In the genomic region with DNA sequence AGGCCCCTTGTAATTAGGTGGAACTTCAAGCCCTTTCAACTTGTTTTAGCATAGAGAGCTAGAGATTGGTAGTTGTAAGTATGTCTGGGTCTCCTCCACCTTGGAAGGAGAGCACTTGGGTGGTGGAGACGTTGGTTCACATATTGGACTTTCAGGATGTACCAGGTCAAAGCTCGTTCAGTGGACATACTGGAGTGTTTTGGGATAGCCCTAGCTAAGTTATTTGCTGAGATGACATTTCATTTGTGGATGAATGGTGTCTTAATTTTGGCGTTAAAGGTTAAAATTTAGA, we compare ENCODE assay signal across 8 mouse cellular contexts. TPM values are rescaled to one million over a fixed set of nuclear protein-coding genes. Genes with fewer than 3 reads are reported as not detected.
DNase-seq lines count a peak whose midpoint lies in the region; ATAC-seq and TF ChIP-seq lines count a peak whose summit lies in the region.

No protein-coding gene starts in this region.

- TF ChIP-seq RAD21 in CH12.LX (IDR thresholded peaks at IDR 0.05; ENCODE audit: low read depth, low read length), result no peak

- H3K9me3 ChIP-seq in CH12.LX (replicated peaks; ENCODE audit: low read length), result no peaks in the 10 kb centered on the region
- no peaks in the 10 kb centered on the region for H3K9me3 ChIP-seq in forebrain, embryonic 15.5 days
- no peaks in the 10 kb centered on the region for H3K9me3 ChIP-seq in limb, embryonic 15.5 days

- peaks cover 2% of the 10 kb centered on the region for H3K79me2 ChIP-seq in heart, adult 2 months (replicated peaks; ENCODE audit: control insufficient read depth, insufficient read depth, low read length)
- peaks cover 54% of the 10 kb centered on the region for H3K79me2 ChIP-seq in CH12.LX (replicated peaks; ENCODE audit: control insufficient read depth, extremely low read depth, insufficient read depth, poor library complexity, severe bottlenecking)

- no peak for ATAC-seq in forebrain, embryonic 15.5 days (replicated peaks)
- no peak for ATAC-seq in limb, embryonic 15.5 days (ENCODE audit: insufficient number of reproducible peaks, low FRiP score, low TSS enrichment, low read depth)
- ATAC-seq in inflammation-experienced regulatory T-cells, adult 6 months, result no peak

- H3K9ac ChIP-seq in heart, adult 2 months (ENCODE audit: low read depth, low read length), result peak overlapping the region; percentile 90
- H3K9ac ChIP-seq in CH12.LX (ENCODE audit: insufficient read depth, low read depth), result peak overlapping the region; percentile 90
- peak overlapping the region; percentile 94 for H3K9ac ChIP-seq in forebrain, embryonic 15.5 days (replicated peaks)
- peak overlapping the region; percentile 96 for H3K9ac ChIP-seq in limb, embryonic 15.5 days

- 5% methylated on average over 3 of the region's 3 CpGs for WGBS in heart, adult 2 months
- WGBS in forebrain, embryonic 15.5 days, result 19% methylated on average over 3 of the region's 3 CpGs
- 11% methylated on average over 3 of the region's 3 CpGs for WGBS in limb, embryonic 15.5 days

- DNase-seq in heart, adult 2 months, result no peak
- no peak for DNase-seq in heart, adult 9 months (ENCODE audit: low spot score in 2 of 2)
- DNase-seq in CH12.LX (ENCODE audit: extremely low read depth), result peak; percentile 12
- DNase-seq in yolk sac, embryonic 10.5 days (ENCODE audit: low spot score), result peak; percentile 12
- no peak for DNase-seq in left cerebral cortex, adult 8-10 months (ENCODE audit: low spot score in 2 of 2)

- in situ Hi-C loops in CH12.LX (cut with MboI; ENCODE audit: low pct_ligation_motif_present, low pct_unique_long_range_greater_than_20kb, low sequenced_read_pairs), result no loop called here

- TF ChIP-seq CTCF in heart, adult 2 months (IDR thresholded peaks at IDR 0.05), result no peak
- TF ChIP-seq CTCF in CH12.LX (conservative IDR thresholded peaks at IDR 0.05 in 1 of 2, IDR thresholded peaks at IDR 0.05 in 1 of 2; ENCODE audit: low read depth in 2 of 2, low read length in 2 of 2), result no peak

- intact Hi-C loops in heart, adult 2 months (cut with DNase I), result loop anchor here (5.0 kb wide), 1 partner anchor 187 kb away; no protein-coding TSS in a partner anchor

- dilution Hi-C loops in CH12.LX (cut with MboI; ENCODE audit: extremely low pct_ligation_motif_present, extremely low pct_unique_long_range_greater_than_20kb, low sequenced_read_pairs), result no loop called here

- H3K27ac ChIP-seq in heart, adult 2 months, result peak overlapping the region; percentile 95; the same call in 1 of the 2 replicates
- no peak overlapping the region for H3K27ac ChIP-seq in CH12.LX (ENCODE audit: insufficient read depth, low read depth)
- H3K27ac ChIP-seq in forebrain, embryonic 15.5 days (replicated peaks), result 0 out of 2 replicates have a peak overlapping the region, but pooled peaks have one; percentile 98
- H3K27ac ChIP-seq in limb, embryonic 15.5 days, result peak overlapping the region; percentile 99

- H3K27me3 ChIP-seq in heart, adult 2 months (ENCODE audit: control insufficient read depth, insufficient read depth, low read length), result no peaks in the 10 kb centered on the region
- H3K27me3 ChIP-seq in CH12.LX (replicated peaks), result no peaks in the 10 kb centered on the region
- no peaks in the 10 kb centered on the region for H3K27me3 ChIP-seq in forebrain, embryonic 15.5 days
- H3K27me3 ChIP-seq in limb, embryonic 15.5 days, result no peaks in the 10 kb centered on the region

- TF ChIP-seq POLR2A in heart, adult 2 months (IDR thresholded peaks at IDR 0.05; ENCODE audit: insufficient read depth, low read depth, low read length), result no peak
- no peak for TF ChIP-seq POLR2A in CH12.LX (IDR thresholded peaks at IDR 0.05; ENCODE audit: low read depth, low read length)

- H3K4me1 ChIP-seq in heart, adult 2 months (ENCODE audit: control insufficient read depth, insufficient read depth, low read length), result peaks cover 5% of the 10 kb centered on the region
- H3K4me1 ChIP-seq in CH12.LX (ENCODE audit: control insufficient read depth in 1 of 2, insufficient read depth in 2 of 2), result peaks cover 0 to 26% of the 10 kb centered on the region in 2 experiments; a peak in 2 of 4 replicates
- peaks cover 26% of the 10 kb centered on the region for H3K4me1 ChIP-seq in forebrain, embryonic 15.5 days
- H3K4me1 ChIP-seq in limb, embryonic 15.5 days, result peaks cover 20% of the 10 kb centered on the region

- H3K4me3 ChIP-seq in heart, adult 2 months, result peak overlapping the region; percentile 82
- peak overlapping the region; percentile 92 to 99 (median 95) for H3K4me3 ChIP-seq in CH12.LX (replicated peaks in 1 of 3; ENCODE audit: low read depth in 2 of 3, low read length in 2 of 3, poor library complexity in 1 of 3)
- peak overlapping the region; percentile 96 for H3K4me3 ChIP-seq in forebrain, embryonic 15.5 days
- H3K4me3 ChIP-seq in limb, embryonic 15.5 days, result peak overlapping the region; percentile 91

- peaks cover 13% of the 10 kb centered on the region for H3K36me3 ChIP-seq in heart, adult 2 months (ENCODE audit: control insufficient read depth, insufficient read depth, low read length)
- H3K36me3 ChIP-seq in CH12.LX (replicated peaks in 1 of 2; ENCODE audit: control insufficient read depth in 1 of 2, insufficient read depth in 1 of 2, low read length in 1 of 2), result peaks cover 0 to 9% of the 10 kb centered on the region in 2 experiments
- no peaks in the 10 kb centered on the region for H3K36me3 ChIP-seq in forebrain, embryonic 15.5 days
- no peaks in the 10 kb centered on the region for H3K36me3 ChIP-seq in limb, embryonic 15.5 days

- no peak for TF ChIP-seq EP300 in heart, adult 2 months (IDR thresholded peaks at IDR 0.05; ENCODE audit: insufficient read depth, low read depth, low read length)
- TF ChIP-seq EP300 in CH12.LX (IDR thresholded peaks at IDR 0.05; ENCODE audit: low read length), result no peak

- H3K4me2 ChIP-seq in CH12.LX (ENCODE audit: insufficient read depth, low read depth, poor library complexity, severe bottlenecking), result peak overlapping the region; percentile 98
- H3K4me2 ChIP-seq in forebrain, embryonic 15.5 days (replicated peaks), result peak overlapping the region; percentile 90
- H3K4me2 ChIP-seq in limb, embryonic 15.5 days, result peak overlapping the region; percentile 60

TF ChIP-seq in CH12.LX, 34 proteins besides CTCF, POLR2A, EP300 and RAD21:
- no peak for TF ChIP-seq NRF1 (IDR thresholded peaks at IDR 0.05; ENCODE audit: low read depth, low read length)
- no peak for TF ChIP-seq SIN3A (IDR thresholded peaks at IDR 0.05; ENCODE audit: low read length)
- TF ChIP-seq ZMIZ1 (IDR thresholded peaks at IDR 0.05; ENCODE audit: low read depth, low read length), result no peak
- TF ChIP-seq RCOR1 (conservative IDR thresholded peaks at IDR 0.05; ENCODE audit: low read depth, low read length), result no peak
- no peak for TF ChIP-seq IRF4 (IDR thresholded peaks at IDR 0.05; ENCODE audit: low read depth, low read length)
- no peak for TF ChIP-seq KAT2A (IDR thresholded peaks at IDR 0.05; ENCODE audit: insufficient replicate concordance, low read length)
- no peak for TF ChIP-seq BHLHE40 (IDR thresholded peaks at IDR 0.05; ENCODE audit: low read depth, low read length)
- no peak for TF ChIP-seq MAX (IDR thresholded peaks at IDR 0.05; ENCODE audit: low read length)
- no peak for TF ChIP-seq SMC3 (IDR thresholded peaks at IDR 0.05; ENCODE audit: low read depth, low read length)
- TF ChIP-seq CHD1 (IDR thresholded peaks at IDR 0.05; ENCODE audit: low read depth, low read length), result no peak
- TF ChIP-seq JUND (conservative IDR thresholded peaks at IDR 0.05; ENCODE audit: low read depth, low read length), result no peak
- TF ChIP-seq ETS1 (conservative IDR thresholded peaks at IDR 0.05; ENCODE audit: low read depth, low read length), result no peak
- no peak for TF ChIP-seq MEF2A (IDR thresholded peaks at IDR 0.05; ENCODE audit: borderline replicate concordance, low read depth, low read length)
- no peak for TF ChIP-seq ZC3H11A (IDR thresholded peaks at IDR 0.05; ENCODE audit: low read depth, low read length)
- no peak for TF ChIP-seq ZKSCAN1 (IDR thresholded peaks at IDR 0.05; ENCODE audit: borderline replicate concordance, low read depth, low read length)
- no peak for TF ChIP-seq HCFC1 (IDR thresholded peaks at IDR 0.05; ENCODE audit: low read depth, low read length)
- TF ChIP-seq USF1 (IDR thresholded peaks at IDR 0.05; ENCODE audit: low read depth, low read length), result no peak
- TF ChIP-seq ELF1 (IDR thresholded peaks at IDR 0.05; ENCODE audit: low read depth, low read length), result no peak

RNA-seq across cellular contexts. Expression of gene Birc6, which starts 1.4 kb away (rescaled TPM):
- 10 to 100 TPM; 60.5 to 65.9 TPM for total RNA-seq in heart, adult 2 months (2021)
- 42.7 and 65.6 TPM in 2 replicates for polyA plus RNA-seq in heart, adult 2 months (2012; rRNA removed)
- total RNA-seq in CH12.LX (2012; rRNA removed) (57.2 and 65.6 TPM in 2 replicates), CH12.LX (2014; rRNA removed) (45.3 and 55.5 TPM in 2 replicates)
- polyA plus RNA-seq in CH12.LX (2012; ENCODE audit: insufficient read length, low read depth), result 61.3 and 78.7 TPM in 2 replicates
- 99.1 and 99.8 TPM in 2 replicates for polyA plus RNA-seq in forebrain, embryonic 15.5 days (2015; fragmentation: Nextera tagmentation; extraction: Ambion mirVana)
- 79.1 and 82.5 TPM in 2 replicates for polyA plus RNA-seq in limb, embryonic 15.5 days (2015; fragmentation: Nextera tagmentation; extraction: Ambion mirVana)
- total RNA-seq in left cerebral cortex, adult 8-10 months (2022), result 100 to 1,000 TPM; 107 to 134 (median 116) TPM
- 100 to 1,000 TPM; 182 to 257 (median 187) TPM for polyA plus RNA-seq in inflammation-experienced regulatory T-cells, adult 6 months (2017; shearing (Covaris generic))

RNA-seq across cellular contexts. Expression of gene Yipf4, which starts 40.2 kb away (rescaled TPM):
- total RNA-seq in heart, adult 2 months (2021), result 10 to 100 TPM; 65.9 to 71.1 TPM
- 14.6 and 30.2 TPM in 2 replicates for polyA plus RNA-seq in heart, adult 2 months (2012; rRNA removed)
- total RNA-seq in CH12.LX (2012; rRNA removed), result 28.9 and 32.9 TPM in 2 replicates
- total RNA-seq in CH12.LX (2014; rRNA removed), result 77.7 and 81.3 TPM in 2 replicates
- 41.6 and 42.8 TPM in 2 replicates for polyA plus RNA-seq in CH12.LX (2012; ENCODE audit: insufficient read length, low read depth)
- polyA plus RNA-seq in forebrain, embryonic 15.5 days (2015; fragmentation: Nextera tagmentation; extraction: Ambion mirVana), result 55.8 and 65.0 TPM in 2 replicates
- polyA plus RNA-seq in limb, embryonic 15.5 days (2015; fragmentation: Nextera tagmentation; extraction: Ambion mirVana), result 55.9 and 67.8 TPM in 2 replicates
- total RNA-seq in left cerebral cortex, adult 8-10 months (2022), result 100 to 1,000 TPM in 1 of 4 experiments, 10 to 100 TPM in 3; 75.8 to 100 (median 84.8) TPM
- 10 to 100 TPM in 2 of 3 experiments, 1 to 10 TPM in 1; 9.2 to 20.0 (median 17.8) TPM for polyA plus RNA-seq in inflammation-experienced regulatory T-cells, adult 6 months (2017; shearing (Covaris generic))

Comparison
In these comparisons a context has a peak if more than half of its experiments do, and no peak if none do; other contexts are left out.
1. DNase-seq: peak in CH12.LX (single experiment) and yolk sac, embryonic 10.5 days (single experiment); none in heart, adult 2 months (0 of 2), heart, adult 9 months (0 of 2) and left cerebral cortex, adult 8-10 months (0 of 2).
2. Peak in every context shown above with its lines, with median percentiles within 50 percentile points of each other: H3K4me3 ChIP-seq, H3K9ac ChIP-seq and H3K4me2 ChIP-seq.